Mouse (Mus musculus) testis, adult 2 months (tissue): Measurements from ENCODE around the gene Tmem106c.

Source experiments
- CTCF ChIP-seq: fragments of 200-500 bp; IDR thresholded peaks from 2 replicates; pipeline ENCODE4 v1.5.1; 2012; ENCODE audit warnings: low read depth, mild to moderate bottlenecking, inconsistent platforms, low read length, moderate library complexity; ENCODE audit not compliant: control insufficient read depth, insufficient read depth, insufficient replicate concordance
- POLR2A ChIP-seq: fragments of 200-500 bp; IDR thresholded peaks from 2 replicates; pipeline ENCODE4 v1.6.1; 2012; ENCODE audit warnings: low read depth, mild to moderate bottlenecking, inconsistent platforms, low read length, moderate library complexity; ENCODE audit not compliant: control insufficient read depth

DNA sequence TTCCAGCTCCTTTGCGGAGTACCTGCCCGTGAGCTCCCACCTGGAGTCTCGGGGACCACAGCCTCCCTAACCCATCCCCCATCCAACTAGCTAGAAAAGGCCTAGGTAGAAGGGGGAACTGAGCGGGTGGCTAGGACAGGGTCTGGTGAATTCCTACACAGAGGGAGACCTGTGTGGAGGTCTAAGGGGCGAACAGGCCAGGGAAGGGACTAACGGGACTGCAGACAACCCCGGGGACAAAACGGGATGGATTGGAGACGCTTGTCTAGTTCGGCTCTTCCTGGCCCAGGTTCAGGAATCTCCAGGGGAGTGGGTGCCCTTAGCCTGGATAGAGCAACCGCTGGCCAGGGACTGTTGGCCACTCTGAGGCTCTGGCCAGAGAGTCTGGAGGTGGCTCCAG, 41.2 kb downstream of the Tmem106c start:
- TF ChIP-seq POLR2A, result no peak
- no peak for TF ChIP-seq CTCF
